Mouse (Mus musculus) stomach, embryonic 14.5 days (tissue): ENCODE measurements at regions not wholly inside any gene's neighbourhood (a gene's known extent, or its start where the extent isn't known, plus 50 kb on each side); places are given as distances from the start of the nearest gene placed in this dataset.
"Not testable (repeated sequence)": the region's sequence is repeated elsewhere in the genome, so short reads cannot be mapped to it uniquely, and the experiment has no call there.

Source experiments
- ATAC-seq: fragments of 200-750 bp; cut with Nextera tagmentation; 2 replicates; pipeline ENCODE4 v1.8.0; 2017; ENCODE audit warnings: low read depth, moderate TSS enrichment; ENCODE audit not compliant: insufficient number of reproducible peaks, insufficient read depth, low FRiP score
- H3K27ac ChIP-seq: fragments of 300-500 bp; sonication (generic); 2 replicates; pipeline ENCODE4 v1.5.1; 2014; ENCODE audit warnings: mild to moderate bottlenecking, low read length, moderate library complexity, mixed read lengths
- H3K27me3 ChIP-seq: fragments of 300-500 bp; sonication (generic); 2 replicates; pipeline ENCODE4 v1.6.1; 2014; ENCODE audit warnings: low read length, control low read depth, mixed read lengths; ENCODE audit not compliant: control insufficient read depth, insufficient read depth
- H3K36me3 ChIP-seq: fragments of 300-500 bp; sonication (generic); 2 replicates; pipeline ENCODE4 v1.6.1; 2014; ENCODE audit warnings: mild to moderate bottlenecking, control low read depth, low read length, moderate library complexity, mixed read lengths; ENCODE audit not compliant: control insufficient read depth, insufficient read depth
- H3K4me1 ChIP-seq: fragments of 300-500 bp; sonication (generic); 2 replicates; pipeline ENCODE4 v1.6.1; 2014; ENCODE audit warnings: low read length, control low read depth, mixed read lengths; ENCODE audit not compliant: control insufficient read depth, insufficient read depth
- H3K4me2 ChIP-seq: fragments of 300-500 bp; sonication (generic); replicated peaks from 2 replicates; pipeline ENCODE4 v1.6.1; 2014; ENCODE audit warnings: low read depth, low read length, control low read depth
- H3K4me3 ChIP-seq: fragments of 300-500 bp; sonication (generic); 2 replicates; pipeline ENCODE4 v1.5.1; 2014; ENCODE audit warnings: low read depth, low read length, control low read depth
- H3K9ac ChIP-seq: fragments of 300-500 bp; sonication (generic); replicated peaks from 2 replicates; pipeline ENCODE4 v1.6.1; 2014; ENCODE audit warnings: low read depth, mild to moderate bottlenecking, control low read depth, low read length, moderate library complexity, mixed read lengths
- H3K9me3 ChIP-seq: fragments of 300-500 bp; sonication (generic); 2 replicates; pipeline ENCODE4 v1.6.1; 2016; ENCODE audit warnings: low read depth, low read length, control low read depth; ENCODE audit not compliant: control insufficient read depth
- WGBS: fragments of 180-500 bp; shearing (Covaris S2); extraction: QIAGEN DNeasy Blood & Tissue Kit; methylation state at CpG from one replicate; pipeline ENCODE4 v1.1.7; 2014; 5-methylcytosine and 5-hydroxymethylcytosine counted together

- Histone ChIP-seq H3K36me3 (no peaks in the 10 kb centered on the region), H3K9me3 (no peaks in the 10 kb centered on the region), H3K9ac (no peak overlapping the region), H3K4me2 (no peak overlapping the region), H3K4me3 (no peak overlapping the region), H3K4me1 (no peaks in the 10 kb centered on the region), H3K27me3 (no peaks in the 10 kb centered on the region), H3K27ac (no peak overlapping the region)
- ATAC-seq: no peak
- WGBS: 89% methylated on average over 2 of the region's 2 CpGs
Observed at GRCm38 (mm10) chr17:4884083-4884482, 110.0 kb upstream of the Arid1b start.

- Histone ChIP-seq H3K9me3 (no peaks in the 10 kb centered on the region), H3K4me1 (no peaks in the 10 kb centered on the region), H3K27ac (no peak overlapping the region), H3K4me3 (no peak overlapping the region), H3K27me3 (no peaks in the 10 kb centered on the region), H3K36me3 (no peaks in the 10 kb centered on the region), H3K4me2 (no peak overlapping the region), H3K9ac (no peak overlapping the region)
- 65% methylated on average over 3 of the region's 3 CpGs for WGBS
- ATAC-seq: no peak
Observed at GRCm38 (mm10) chr17:4884761-4885160, 109.4 kb upstream of the Arid1b start.

GRCm38 (mm10) chr17:4887331-4887730 lies 106.8 kb upstream of the Arid1b start:
- H3K36me3 ChIP-seq, H3K9me3 ChIP-seq, H3K27ac ChIP-seq, H3K4me1 ChIP-seq, H3K4me3 ChIP-seq, H3K4me2 ChIP-seq, ATAC-seq, H3K27me3 ChIP-seq, H3K9ac ChIP-seq: not testable (repeated sequence)
- WGBS: 89% methylated on average over 12 of the region's 12 CpGs

GRCm38 (mm10) chr17:4889577-4889976 lies 104.6 kb upstream of the Arid1b start:
- no peak overlapping the region for H3K4me2 ChIP-seq
- ATAC-seq: no peak
- WGBS: 50% methylated on average over 2 of the region's 2 CpGs
- no peaks in the 10 kb centered on the region for H3K9me3 ChIP-seq
- H3K27ac ChIP-seq: no peak overlapping the region
- no peaks in the 10 kb centered on the region for H3K4me1 ChIP-seq
- no peak overlapping the region for H3K9ac ChIP-seq
- H3K4me3 ChIP-seq: no peak overlapping the region
- no peaks in the 10 kb centered on the region for H3K27me3 ChIP-seq
- H3K36me3 ChIP-seq: no peaks in the 10 kb centered on the region

GRCm38 (mm10) chr17:4890131-4890530 lies 104.0 kb upstream of the Arid1b start:
- no peak for ATAC-seq
- Histone ChIP-seq H3K4me1 (no peaks in the 10 kb centered on the region), H3K27me3 (no peaks in the 10 kb centered on the region), H3K9ac (no peak overlapping the region), H3K27ac (no peak overlapping the region), H3K4me2 (no peak overlapping the region), H3K4me3 (no peak overlapping the region), H3K36me3 (no peaks in the 10 kb centered on the region), H3K9me3 (no peaks in the 10 kb centered on the region)
- 96% methylated on average over 1 of the region's 1 CpGs for WGBS

GRCm38 (mm10) chr17:4891576-4891975 lies 102.6 kb upstream of the Arid1b start:
- ATAC-seq: no peak
- no peak overlapping the region for H3K27ac ChIP-seq
- no peak overlapping the region for H3K4me2 ChIP-seq
- no peak overlapping the region for H3K9ac ChIP-seq
- H3K4me3 ChIP-seq: no peak overlapping the region
- no peaks in the 10 kb centered on the region for H3K36me3 ChIP-seq
- no peaks in the 10 kb centered on the region for H3K4me1 ChIP-seq
- H3K27me3 ChIP-seq: no peaks in the 10 kb centered on the region
- H3K9me3 ChIP-seq: no peaks in the 10 kb centered on the region
- 72% methylated on average over 8 of the region's 8 CpGs for WGBS

GRCm38 (mm10) chr17:4894756-4895330 lies 99.3 kb upstream of the Arid1b start:
- H3K27me3 ChIP-seq, H3K4me3 ChIP-seq, H3K4me2 ChIP-seq, H3K27ac ChIP-seq, H3K4me1 ChIP-seq, H3K9me3 ChIP-seq, H3K9ac ChIP-seq, ATAC-seq, H3K36me3 ChIP-seq: not testable (repeated sequence)
- 87% methylated on average over 10 of the region's 10 CpGs for WGBS

- Histone ChIP-seq H3K4me2 (no peak overlapping the region), H3K4me1 (0 out of 2 replicates have a peak, but pooled peaks cover 2% of the 10 kb centered on the region), H3K27me3 (no peaks in the 10 kb centered on the region), H3K9ac (no peak overlapping the region), H3K36me3 (no peaks in the 10 kb centered on the region), H3K27ac (no peak overlapping the region), H3K9me3 (no peaks in the 10 kb centered on the region), H3K4me3 (no peak overlapping the region)
- ATAC-seq: no peak
- WGBS: 70% methylated on average over 3 of the region's 3 CpGs
Observed at GRCm38 (mm10) chr17:4903129-4903528, 91.0 kb upstream of the Arid1b start.

- 30% methylated on average over 3 of the region's 3 CpGs for WGBS
- H3K4me2 ChIP-seq: no peak overlapping the region
Observed at GRCm38 (mm10) chr17:4906504-4906903, 87.6 kb upstream of the Arid1b start.

More at GRCm38 (mm10) chr17:4906504-4906903, 87.6 kb upstream of the Arid1b start:
- ATAC-seq: no peak
- Histone ChIP-seq H3K27ac (peak overlapping the region; percentile 98), H3K36me3 (no peaks in the 10 kb centered on the region), H3K9ac (no peak overlapping the region), H3K9me3 (no peaks in the 10 kb centered on the region), H3K4me1 (0 out of 2 replicates have a peak, but pooled peaks cover 7% of the 10 kb centered on the region), H3K27me3 (no peaks in the 10 kb centered on the region), H3K4me3 (no peak overlapping the region)
